Mouse (Mus musculus): ENCODE measurements at regions not wholly inside any gene's neighbourhood (a gene's known extent, or its start where the extent isn't known, plus 50 kb on each side); places are given as distances from the start of the nearest gene placed in this dataset.

- H3K27ac ChIP-seq (replicated peaks; ENCODE audit: low read depth, low read length) = no peak overlapping the region
- H3K4me1 ChIP-seq (ENCODE audit: control insufficient read depth, insufficient read depth, insufficient read length, low read length) = no peaks in the 10 kb centered on the region
- no peak overlapping the region for H3K4me3 ChIP-seq (ENCODE audit: insufficient read depth, low read depth, low read length)
Measured at GRCm38 (mm10) chr8:8233616-8234015, 427.4 kb downstream of the Efnb2 start.

- no peak overlapping the region for H3K27ac ChIP-seq (replicated peaks; ENCODE audit: low read depth, low read length)
- H3K4me1 ChIP-seq (ENCODE audit: control insufficient read depth, insufficient read depth, insufficient read length, low read length) = no peaks in the 10 kb centered on the region
- H3K4me3 ChIP-seq (ENCODE audit: insufficient read depth, low read depth, low read length) = no peak overlapping the region
Measured at GRCm38 (mm10) chr8:8233156-8233555, 427.9 kb downstream of the Efnb2 start.

- Histone ChIP-seq H3K4me1 (ENCODE audit: control insufficient read depth, insufficient read depth, insufficient read length, low read length) (no peaks in the 10 kb centered on the region), H3K4me3 (ENCODE audit: insufficient read depth, low read depth, low read length) (no peak overlapping the region), H3K27ac (replicated peaks; ENCODE audit: low read depth, low read length) (no peak overlapping the region)
Measured at GRCm38 (mm10) chr8:8231996-8232632, 428.9 kb downstream of the Efnb2 start.

GRCm38 (mm10) chr8:8231308-8231985 is 429.6 kb downstream of the Efnb2 start:
- H3K4me1 ChIP-seq (ENCODE audit: control insufficient read depth, insufficient read depth, insufficient read length, low read length) = no peaks in the 10 kb centered on the region
- no peak overlapping the region for H3K4me3 ChIP-seq (ENCODE audit: insufficient read depth, low read depth, low read length)
- no peak overlapping the region for H3K27ac ChIP-seq (replicated peaks; ENCODE audit: low read depth, low read length)

GRCm38 (mm10) chr8:8225994-8226393 is 435.0 kb downstream of the Efnb2 start:
- H3K27ac ChIP-seq (replicated peaks; ENCODE audit: low read depth, low read length) = no peak overlapping the region
- H3K4me1 ChIP-seq (ENCODE audit: control insufficient read depth, insufficient read depth, insufficient read length, low read length) = no peaks in the 10 kb centered on the region
- H3K4me3 ChIP-seq (ENCODE audit: insufficient read depth, low read depth, low read length) = no peak overlapping the region

GRCm38 (mm10) chr8:8225175-8225830 is 435.7 kb downstream of the Efnb2 start:
- no peak overlapping the region for H3K27ac ChIP-seq (replicated peaks; ENCODE audit: low read depth, low read length)
- no peak overlapping the region for H3K4me3 ChIP-seq (ENCODE audit: insufficient read depth, low read depth, low read length)
- H3K4me1 ChIP-seq (ENCODE audit: control insufficient read depth, insufficient read depth, insufficient read length, low read length) = no peaks in the 10 kb centered on the region

- Histone ChIP-seq H3K4me3 (ENCODE audit: insufficient read depth, low read depth, low read length) (no peak overlapping the region), H3K27ac (replicated peaks; ENCODE audit: low read depth, low read length) (no peak overlapping the region), H3K4me1 (ENCODE audit: control insufficient read depth, insufficient read depth, insufficient read length, low read length) (no peaks in the 10 kb centered on the region)
Measured at GRCm38 (mm10) chr8:8220395-8221031, 440.5 kb downstream of the Efnb2 start.

GRCm38 (mm10) chr8:8219701-8220394 is 441.2 kb downstream of the Efnb2 start:
- H3K4me1 ChIP-seq (ENCODE audit: control insufficient read depth, insufficient read depth, insufficient read length, low read length) = no peaks in the 10 kb centered on the region
- H3K27ac ChIP-seq (replicated peaks; ENCODE audit: low read depth, low read length) = no peak overlapping the region
- H3K4me3 ChIP-seq (ENCODE audit: insufficient read depth, low read depth, low read length) = no peak overlapping the region

- Histone ChIP-seq H3K27ac (replicated peaks; ENCODE audit: low read depth, low read length) (no peak overlapping the region), H3K4me3 (ENCODE audit: insufficient read depth, low read depth, low read length) (no peak overlapping the region), H3K4me1 (ENCODE audit: control insufficient read depth, insufficient read depth, insufficient read length, low read length) (no peaks in the 10 kb centered on the region)
Measured at GRCm38 (mm10) chr8:8193036-8193435, 468.0 kb downstream of the Efnb2 start.

- Histone ChIP-seq H3K27ac (replicated peaks; ENCODE audit: low read depth, low read length) (no peak overlapping the region), H3K4me1 (ENCODE audit: control insufficient read depth, insufficient read depth, insufficient read length, low read length) (no peaks in the 10 kb centered on the region), H3K4me3 (ENCODE audit: insufficient read depth, low read depth, low read length) (no peak overlapping the region)
Measured at GRCm38 (mm10) chr8:8186046-8186445, 475.0 kb downstream of the Efnb2 start.

- no peak overlapping the region for H3K27ac ChIP-seq (replicated peaks; ENCODE audit: low read depth, low read length)
- no peak overlapping the region for H3K4me3 ChIP-seq (ENCODE audit: insufficient read depth, low read depth, low read length)
- H3K4me1 ChIP-seq (ENCODE audit: control insufficient read depth, insufficient read depth, insufficient read length, low read length) = no peaks in the 10 kb centered on the region
Measured at GRCm38 (mm10) chr8:8183233-8183622, 477.8 kb downstream of the Efnb2 start.

- no peaks in the 10 kb centered on the region for H3K4me1 ChIP-seq (ENCODE audit: control insufficient read depth, insufficient read depth, insufficient read length, low read length)
- H3K4me3 ChIP-seq (ENCODE audit: insufficient read depth, low read depth, low read length) = no peak overlapping the region
- H3K27ac ChIP-seq (replicated peaks; ENCODE audit: low read depth, low read length) = no peak overlapping the region
Measured at GRCm38 (mm10) chr8:8182616-8183232, 478.3 kb downstream of the Efnb2 start.

GRCm38 (mm10) chr8:8182108-8182507 is 478.9 kb downstream of the Efnb2 start:
- Histone ChIP-seq H3K4me3 (ENCODE audit: insufficient read depth, low read depth, low read length) (no peak overlapping the region), H3K27ac (replicated peaks; ENCODE audit: low read depth, low read length) (no peak overlapping the region), H3K4me1 (ENCODE audit: control insufficient read depth, insufficient read depth, insufficient read length, low read length) (no peaks in the 10 kb centered on the region)

- H3K27ac ChIP-seq (replicated peaks; ENCODE audit: low read depth, low read length) = no peak overlapping the region
Measured at GRCm38 (mm10) chr8:8174286-8174685, 486.8 kb downstream of the Efnb2 start.

GRCm38 (mm10) chr8:8168674-8169073 is 492.4 kb downstream of the Efnb2 start:
- H3K4me3 ChIP-seq (ENCODE audit: insufficient read depth, low read depth, low read length) = no peak overlapping the region
- no peak overlapping the region for H3K27ac ChIP-seq (replicated peaks; ENCODE audit: low read depth, low read length)
- no peaks in the 10 kb centered on the region for H3K4me1 ChIP-seq (ENCODE audit: control insufficient read depth, insufficient read depth, insufficient read length, low read length)

More at GRCm38 (mm10) chr8:8174286-8174685, 486.8 kb downstream of the Efnb2 start:
- Histone ChIP-seq H3K4me1 (ENCODE audit: control insufficient read depth, insufficient read depth, insufficient read length, low read length) (no peaks in the 10 kb centered on the region), H3K4me3 (ENCODE audit: insufficient read depth, low read depth, low read length) (no peak overlapping the region)
